Mouse (Mus musculus): ENCODE results near the gene Pcdh7.

The Pcdh7 gene

GRCm38 (mm10) chr5:57750320-57750719, 32.6 kb downstream of the Pcdh7 start:
- DNase-seq, result no peak

- DNase-seq, result no peak
These were observed 38.0 kb downstream of the Pcdh7 start for GRCm38 (mm10) chr5:57755791-57756190.

GRCm38 (mm10) chr5:57756726-57757424, 39.1 kb downstream of the Pcdh7 start:
- DNase-seq, result no peak

- DNase-seq, result no peak
These were observed 39.7 kb downstream of the Pcdh7 start for GRCm38 (mm10) chr5:57757436-57757898.

- no peak for DNase-seq
These were observed 41.2 kb downstream of the Pcdh7 start for GRCm38 (mm10) chr5:57758968-57759367.

GRCm38 (mm10) chr5:57760069-57761063, 42.6 kb downstream of the Pcdh7 start:
- no peak for DNase-seq

- no peak for DNase-seq
These were observed 47.6 kb downstream of the Pcdh7 start for GRCm38 (mm10) chr5:57765356-57765755.

- DNase-seq, result no peak
These were observed 49.6 kb downstream of the Pcdh7 start for GRCm38 (mm10) chr5:57767346-57767745.

- DNase-seq, result no peak
These were observed 50.8 kb downstream of the Pcdh7 start for GRCm38 (mm10) chr5:57768469-57769022.

- no peak for DNase-seq
These were observed 51.9 kb downstream of the Pcdh7 start for GRCm38 (mm10) chr5:57769644-57770043.

GRCm38 (mm10) chr5:57770364-57770763, 52.6 kb downstream of the Pcdh7 start:
- DNase-seq, result no peak

- no peak for DNase-seq
These were observed 53.4 kb downstream of the Pcdh7 start for GRCm38 (mm10) chr5:57771122-57771521.

GRCm38 (mm10) chr5:57772711-57773110, 54.9 kb downstream of the Pcdh7 start:
- DNase-seq, result no peak

- no peak for DNase-seq
These were observed 56.7 kb downstream of the Pcdh7 start for GRCm38 (mm10) chr5:57774496-57774895.

GRCm38 (mm10) chr5:57778093-57778492, 60.3 kb downstream of the Pcdh7 start:
- no peak for DNase-seq

GRCm38 (mm10) chr5:57779951-57780350, 62.2 kb downstream of the Pcdh7 start:
- no peak for DNase-seq

GRCm38 (mm10) chr5:57780574-57780973, 62.8 kb downstream of the Pcdh7 start:
- no peak for DNase-seq

- DNase-seq, result no peak
These were observed 64.2 kb downstream of the Pcdh7 start for GRCm38 (mm10) chr5:57781950-57782349.

GRCm38 (mm10) chr5:57782546-57782945, 64.8 kb downstream of the Pcdh7 start:
- DNase-seq, result no peak

- peak; percentile 9 to 30 for DNase-seq
These were observed 71.2 kb downstream of the Pcdh7 start for GRCm38 (mm10) chr5:57788775-57789509.

- no peak for DNase-seq
These were observed 78.6 kb downstream of the Pcdh7 start for GRCm38 (mm10) chr5:57796337-57796736.

GRCm38 (mm10) chr5:57797951-57798670, 80.3 kb downstream of the Pcdh7 start:
- peak in 1 of 2 experiments; percentile 9 for DNase-seq
